In the genomic region with DNA sequence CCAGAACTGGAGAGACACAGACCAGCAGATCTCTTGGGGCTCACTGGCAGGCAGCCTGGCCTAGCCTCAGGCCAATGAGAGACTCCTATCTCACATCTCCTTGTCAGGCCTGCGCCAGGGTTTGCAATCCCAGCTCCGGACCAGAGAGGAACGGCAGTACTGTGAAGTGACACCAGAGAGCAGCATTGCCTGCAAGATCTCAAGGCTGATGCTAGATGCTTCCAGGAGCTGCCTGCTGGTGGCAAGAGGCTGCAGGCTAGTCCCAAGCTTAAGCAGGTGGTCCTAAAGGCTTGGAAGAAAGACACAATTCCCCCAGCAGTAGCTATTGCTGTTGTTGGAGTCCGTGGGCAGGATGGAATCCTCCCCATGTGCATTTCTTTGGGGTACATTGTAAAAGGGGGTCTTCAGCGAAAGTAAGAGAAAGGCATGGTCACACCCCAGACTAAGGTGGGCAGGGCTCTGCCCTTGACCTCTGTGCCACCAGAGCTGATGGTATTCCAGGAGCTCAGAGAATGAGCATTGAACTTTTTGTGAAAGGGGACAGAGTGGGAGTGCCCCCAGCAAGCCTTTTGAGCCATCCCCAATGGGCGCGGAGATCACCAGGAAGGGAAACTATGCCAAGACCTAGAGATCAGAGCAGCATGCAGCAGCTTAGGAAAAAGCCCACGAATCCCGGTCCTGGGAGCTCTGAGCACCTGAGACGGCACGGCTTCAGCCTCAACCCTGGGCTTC, we compare ENCODE assay signal across 8 mouse cellular contexts. TPM values are rescaled to one million over a fixed set of nuclear protein-coding genes. Genes with fewer than 3 reads are reported as not detected.
DNase-seq lines count a peak whose midpoint lies in the region; ATAC-seq and TF ChIP-seq lines count a peak whose summit lies in the region.

No protein-coding gene starts in this region.

- intact Hi-C loops in heart, postnatal 14 days (cut with DNase I), result loop anchor here (1.0 to 5.0 kb wide), 4 partner anchors 114 to 333 kb away; no protein-coding TSS in a partner anchor

- TF ChIP-seq POLR2A in MEL (IDR thresholded peaks at IDR 0.05; ENCODE audit: control insufficient read depth in 1 of 2, insufficient read depth in 1 of 2, low read depth in 1 of 2, low read length in 2 of 2, poor library complexity in 1 of 2), result no peak
- no peak for TF ChIP-seq POLR2A in brain, embryonic 14.5 days (IDR thresholded peaks at IDR 0.05; ENCODE audit: borderline replicate concordance, extremely low read depth, insufficient read depth, insufficient read length, poor library complexity, severe bottlenecking)

- TF ChIP-seq RAD21 in MEL (IDR thresholded peaks at IDR 0.05; ENCODE audit: low read depth, low read length), result peak; percentile 97

- H3K9ac ChIP-seq in MEL (ENCODE audit: control insufficient read depth, low read depth, low read length, poor library complexity, severe bottlenecking), result no peak overlapping the region

- TF ChIP-seq CTCF in MEL (IDR thresholded peaks at IDR 0.05 in 2 of 3, conservative IDR thresholded peaks at IDR 0.05 in 1 of 3; ENCODE audit: control insufficient read depth in 1 of 3, insufficient read depth in 1 of 3, low read depth in 2 of 3, low read length in 3 of 3, poor library complexity in 1 of 3, severe bottlenecking in 1 of 3), result peak; percentile 68 to 97 (median 78)
- peak; percentile 98 for TF ChIP-seq CTCF in brain, embryonic 14.5 days (IDR thresholded peaks at IDR 0.05; ENCODE audit: borderline replicate concordance, extremely low read depth, insufficient read depth, insufficient read length)

- TF ChIP-seq EP300 in MEL (IDR thresholded peaks at IDR 0.05; ENCODE audit: low read depth in 1 of 2, low read length in 2 of 2), result no peak

- H3K9me3 ChIP-seq in MEL (replicated peaks; ENCODE audit: insufficient read depth, low read length), result no peaks in the 10 kb centered on the region
- H3K9me3 ChIP-seq in forebrain, embryonic 10.5 days, result peaks cover 5% of the 10 kb centered on the region; the same call in 1 of the 2 replicates

- DNase-seq in MEL (ENCODE audit: low read depth, low spot score), result peak; percentile 75
- peak; percentile 91 for DNase-seq in brain, embryonic 14.5 days (ENCODE audit: low read depth)
- DNase-seq in forebrain, embryonic 10.5 days (ENCODE audit: extremely low spot score, low spot score), result peak; percentile 64
- peak; percentile 71 to 86 for DNase-seq in heart, postnatal 14 days
- DNase-seq in layer of hippocampus, adult 9-10 months (ENCODE audit: low spot score), result peak; percentile 72
- peak; percentile 83 for DNase-seq in right cerebral cortex, postnatal 14 days
- peak; percentile 49 to 68 for DNase-seq in urinary bladder, postnatal 4 days (ENCODE audit: low spot score in 2 of 2)

- H3K27ac ChIP-seq in MEL (ENCODE audit: control insufficient read depth, low read depth, low read length), result no peak overlapping the region
- no peak overlapping the region for H3K27ac ChIP-seq in forebrain, embryonic 10.5 days

- H3K79me2 ChIP-seq in MEL (ENCODE audit: control insufficient read depth, insufficient read depth, low read length, poor library complexity), result no peaks in the 10 kb centered on the region

- WGBS in forebrain, embryonic 10.5 days, result 50% methylated on average over 11 of the region's 11 CpGs

- ATAC-seq in megakaryocyte progenitor cell, adult 5-6 weeks (replicated peaks; ENCODE audit: poor library complexity), result peak; percentile 98

- H3K4me1 ChIP-seq in MEL (ENCODE audit: control insufficient read depth in 1 of 2, insufficient read depth in 2 of 2, low read length in 2 of 2), result no peaks in the 10 kb centered on the region
- peaks cover 10% of the 10 kb centered on the region; the same call in 1 of the 2 replicates for H3K4me1 ChIP-seq in forebrain, embryonic 10.5 days

- no peaks in the 10 kb centered on the region; a peak in 1 of 4 replicates for H3K27me3 ChIP-seq in MEL (ENCODE audit: control insufficient read depth in 1 of 2, insufficient read depth in 2 of 2, low read length in 2 of 2)
- H3K27me3 ChIP-seq in forebrain, embryonic 10.5 days (ENCODE audit: poor library complexity, severe bottlenecking), result peaks cover 8% of the 10 kb centered on the region; the same call in 1 of the 2 replicates

- no peak overlapping the region for H3K4me3 ChIP-seq in MEL (ENCODE audit: control insufficient read depth in 1 of 2, insufficient read depth in 1 of 2, low read depth in 2 of 2, low read length in 2 of 2)
- no peak overlapping the region for H3K4me3 ChIP-seq in forebrain, embryonic 10.5 days

- H3K36me3 ChIP-seq in MEL (ENCODE audit: control insufficient read depth in 1 of 2, insufficient read depth in 2 of 2, low read length in 2 of 2), result no peaks in the 10 kb centered on the region
- H3K36me3 ChIP-seq in forebrain, embryonic 10.5 days (replicated peaks), result no peaks in the 10 kb centered on the region; the same call in 1 of the 2 replicates

TF ChIP-seq in MEL, 35 proteins besides CTCF, POLR2A, EP300 and RAD21:
- TF ChIP-seq MYC (IDR thresholded peaks at IDR 0.05; ENCODE audit: low read depth, low read length) (no peak), ZNF384 (IDR thresholded peaks at IDR 0.05; ENCODE audit: low read depth, low read length) (no peak), POLR2AphosphoS5 (IDR thresholded peaks at IDR 0.05; ENCODE audit: borderline replicate concordance, low read depth, low read length) (no peak), ZC3H11A (IDR thresholded peaks at IDR 0.05; ENCODE audit: low read depth, low read length) (peak; percentile 94), RCOR1 (IDR thresholded peaks at IDR 0.05; ENCODE audit: low read depth, low read length) (no peak), NELFE (IDR thresholded peaks at IDR 0.05; ENCODE audit: low read depth, low read length) (no peak), USF1 (IDR thresholded peaks at IDR 0.05; ENCODE audit: low read depth, low read length) (no peak), MXI1 (IDR thresholded peaks at IDR 0.05; ENCODE audit: low read depth, low read length) (no peak), USF2 (IDR thresholded peaks at IDR 0.05; ENCODE audit: borderline replicate concordance in 1 of 2, insufficient read depth in 1 of 2, low read depth in 1 of 2, low read length in 2 of 2) (no peak), SMC3 (IDR thresholded peaks at IDR 0.05; ENCODE audit: low read depth, low read length) (peak; percentile 99), ETS1 (IDR thresholded peaks at IDR 0.05; ENCODE audit: low read depth, low read length) (no peak), POLR2AphosphoS2 (IDR thresholded peaks at IDR 0.05; ENCODE audit: low read length) (no peak), HCFC1 (IDR thresholded peaks at IDR 0.05; ENCODE audit: low read depth, low read length) (no peak), MAX (IDR thresholded peaks at IDR 0.05; ENCODE audit: low read length) (no peak)
TF ChIP-seq in MEL: peak in this region for 2.

RNA-seq across cellular contexts. Expression of gene Sfxn1, which starts 42.3 kb away (rescaled TPM):
- total RNA-seq in MEL (2012; rRNA removed), result 42.8 and 47.9 TPM in 2 replicates
- 10 to 100 TPM in 1 of 2 experiments, not detected in 1; 74.6 TPM for polyA plus RNA-seq in MEL (2012; ENCODE audit: insufficient read depth in 1 of 2, insufficient read length in 2 of 2, low read depth in 1 of 2, low replicate concordance in 2 of 2, missing spikeins in 1 of 2)
- polyA plus RNA-seq in brain, embryonic 14.5 days (2012; rRNA removed), result 49.1 and 62.2 TPM in 2 replicates
- 96.2 and 98.2 TPM in 2 replicates for polyA plus RNA-seq in forebrain, embryonic 10.5 days (2016; fragmentation: Nextera tagmentation; extraction: Ambion mirVana)
- 1 to 10 TPM; 6.9 to 9.9 TPM for total RNA-seq in heart, postnatal 14 days (2021)
- 156 and 162 TPM in 2 replicates for total RNA-seq in megakaryocyte progenitor cell, adult 5-6 weeks (2015)
- 82.3 and 98.5 TPM in 2 replicates for total RNA-seq in megakaryocyte progenitor cell, adult 5-6 weeks (2017)

RNA-seq across cellular contexts. Expression of gene Drd1, which starts 58.5 kb away (rescaled TPM):
- total RNA-seq in MEL (2012; rRNA removed), result not detected in 2 replicates
- not detected for polyA plus RNA-seq in MEL (2012; ENCODE audit: insufficient read depth in 1 of 2, insufficient read length in 2 of 2, low read depth in 1 of 2, low replicate concordance in 2 of 2, missing spikeins in 1 of 2)
- 1.2 and 1.6 TPM in 2 replicates for polyA plus RNA-seq in brain, embryonic 14.5 days (2012; rRNA removed)
- polyA plus RNA-seq in forebrain, embryonic 10.5 days (2016; fragmentation: Nextera tagmentation; extraction: Ambion mirVana), result not detected in 2 replicates
- total RNA-seq in heart, postnatal 14 days (2021), result 1 to 10 TPM in 1 of 2 experiments, under 1 TPM in 1; 0.41 to 1.0 TPM
- total RNA-seq in megakaryocyte progenitor cell, adult 5-6 weeks (2015), result not detected in 2 replicates
- total RNA-seq in megakaryocyte progenitor cell, adult 5-6 weeks (2017), result not detected in 2 replicates
